Mouse (Mus musculus) cerebellum, adult 2 months (tissue): ENCODE data around the gene Olfr681.

ENCODE experiments used
- CTCF ChIP-seq: fragments of 200-500 bp; IDR thresholded peaks from 2 replicates; pipeline ENCODE4 v1.5.1; 2011; ENCODE audit warnings: low read depth, mild to moderate bottlenecking, control low read depth, low read length, moderate library complexity, borderline replicate concordance; ENCODE audit not compliant: insufficient read depth
- POLR2A ChIP-seq: fragments of 200-500 bp; IDR thresholded peaks from 2 replicates; pipeline ENCODE4 v1.6.1; 2011; ENCODE audit warnings: low read length, control low read depth, borderline replicate concordance; ENCODE audit not compliant: insufficient read depth

GRCm38 (mm10) chr7:105170773-105171172, 54.1 kb downstream of the Olfr681 start:
- TF ChIP-seq POLR2A (no peak), CTCF (no peak)
